Mouse (Mus musculus) T-helper 2 cell (primary cell): ENCODE measurements at regions not wholly inside any gene's neighbourhood (a gene's known extent, or its start where the extent isn't known, plus 50 kb on each side); places are given as distances from the start of the nearest gene placed in this dataset.

Source experiments
- in situ Hi-C: fragments of 300-600 bp; cut with MboI, MseI; formaldehyde crosslinking; loops from one replicate; pipeline ENCODE4 v1.15.1; 2025; ENCODE audit warnings: high pct_unique_total_duplicates

GRCm38 (mm10) chr16:95194151-95194550 lies 63.2 kb upstream of the Kcnj15 start:
- in situ Hi-C loops = loop anchor here (10.0 kb wide), 2 partner anchors 401 to 771 kb away; no protein-coding TSS in a partner anchor

- in situ Hi-C loops = loop anchor here (10.0 kb wide), 2 partner anchors 399 to 769 kb away; no protein-coding TSS in a partner anchor
Observed at GRCm38 (mm10) chr16:95196141-95196540, 61.2 kb upstream of the Kcnj15 start.

- in situ Hi-C loops = loop anchor here (10.0 kb wide), 2 partner anchors 398 to 768 kb away; no protein-coding TSS in a partner anchor
Observed at GRCm38 (mm10) chr16:95196622-95197021, 60.7 kb upstream of the Kcnj15 start.

GRCm38 (mm10) chr16:95198795-95199563 lies 58.4 kb upstream of the Kcnj15 start:
- in situ Hi-C loops = loop anchor here (10.0 kb wide), 2 partner anchors 396 to 766 kb away; no protein-coding TSS in a partner anchor

GRCm38 (mm10) chr16:95202126-95202883 lies 55.1 kb upstream of the Kcnj15 start:
- in situ Hi-C loops = no loop called here

- in situ Hi-C loops = no loop called here
Observed at GRCm38 (mm10) chr16:95203026-95203425, 54.3 kb upstream of the Kcnj15 start.

- in situ Hi-C loops = no loop called here
Observed at GRCm38 (mm10) chr16:95203790-95204189, 53.6 kb upstream of the Kcnj15 start.

GRCm38 (mm10) chr16:95204507-95204906 lies 52.9 kb upstream of the Kcnj15 start:
- in situ Hi-C loops = no loop called here

- in situ Hi-C loops = no loop called here
Observed at GRCm38 (mm10) chr16:95206445-95206844, 50.9 kb upstream of the Kcnj15 start.

GRCm38 (mm10) chr16:95207547-95207946 lies 49.8 kb upstream of the Kcnj15 start:
- in situ Hi-C loops = no loop called here
